Mouse (Mus musculus): ENCODE results near the gene Lmo3. TPM values are rescaled to one million over a fixed set of nuclear protein-coding genes. Genes with fewer than 3 reads are reported as not detected.

The Lmo3 gene
- polyA plus RNA-seq, 1 experiment from 2014 or later, result 4.4 TPM

Other genes with a start within 250 kb of the Lmo3 start
- not detected in 2 replicates for gene Igbp1b, start 76.6 kb upstream of the Lmo3 start, polyA plus RNA-seq (2015; fragmentation: Nextera tagmentation; extraction: Ambion mirVana)

Data from stomach, embryonic 16.5 days (tissue).